Mouse (Mus musculus) liver, adult 2 months (tissue): ENCODE measurements around the gene Klf13. TPM values are rescaled to one million over a fixed set of nuclear protein-coding genes. Genes with fewer than 3 reads are reported as not detected.

Experiments
- DNase-seq: peaks from one replicate; pipeline ENCODE4 v3.0.0-alpha.2; 2011; ENCODE audit warnings: low read depth, low spot score; ENCODE audit errors: extremely low read depth
- H3K27ac ChIP-seq: fragments of 200-500 bp; replicated peaks from 2 replicates; pipeline ENCODE4 v1.5.1; 2012; ENCODE audit warnings: low read depth, mild to moderate bottlenecking, control low read depth, inconsistent platforms, low read length; ENCODE audit not compliant: insufficient read depth
- H3K27me3 ChIP-seq: fragments of 200-500 bp; 2 replicates; pipeline ENCODE4 v1.6.1; 2012; ENCODE audit warnings: mild to moderate bottlenecking, moderate library complexity, low read length, inconsistent platforms; ENCODE audit not compliant: control insufficient read depth, insufficient read depth
- H3K36me3 ChIP-seq: fragments of 200-500 bp; 2 replicates; pipeline ENCODE4 v1.6.1; 2012; ENCODE audit warnings: low read length, inconsistent platforms; ENCODE audit not compliant: control insufficient read depth, insufficient read depth
- H3K4me1 ChIP-seq: fragments of 200-500 bp; 2 replicates; pipeline ENCODE4 v1.6.1; 2011; ENCODE audit warnings: low read length; ENCODE audit not compliant: control insufficient read depth, insufficient read depth
- H3K4me3 ChIP-seq: fragments of 200-500 bp; 2 replicates; pipeline ENCODE4 v1.5.1; 2011; ENCODE audit warnings: low read depth, mild to moderate bottlenecking, control low read depth, low read length, moderate library complexity; ENCODE audit not compliant: insufficient read depth
- H3K79me2 ChIP-seq: fragments of 200-500 bp; 2 replicates; pipeline ENCODE4 v1.6.1; 2012; ENCODE audit warnings: inconsistent platforms, mild to moderate bottlenecking, low read length, moderate library complexity; ENCODE audit not compliant: control insufficient read depth, insufficient read depth
- H3K9ac ChIP-seq: fragments of 200-500 bp; 2 replicates; pipeline ENCODE4 v1.6.1; 2012; ENCODE audit warnings: low read depth, mild to moderate bottlenecking, control low read depth, inconsistent platforms, low read length
- CTCF ChIP-seq: fragments of 200-500 bp; IDR thresholded peaks from 2 replicates; pipeline ENCODE4 v1.5.1; 2011; ENCODE audit warnings: low read depth, low read length, control low read depth
- POLR2A ChIP-seq: fragments of 200-500 bp; IDR thresholded peaks from 2 replicates; pipeline ENCODE4 v1.6.1; 2011; ENCODE audit warnings: low read length, control low read depth; ENCODE audit not compliant: insufficient read depth; ENCODE audit errors: extremely low read depth
- WGBS: fragments of 180-500 bp; shearing (Covaris S2); methylation state at CpG from one replicate; pipeline ENCODE4 v1.1.7; 2018; 5-methylcytosine and 5-hydroxymethylcytosine counted together
- polyA plus RNA-seq: library from polyadenylated mRNA; depleted of rRNA; stranded (reverse); fragments of >200 nt; gene quantifications from 2 replicates; pipeline ENCODE4 v1.2.3, GENCODE M21; 2012
- total RNA-seq: library from RNA; depleted of rRNA; stranded (reverse); fragments of >200 nt; gene quantifications from 2 replicates; pipeline ENCODE4 v1.2.3, GENCODE M21; 2014

Klf13 gene
- total and polyA plus RNA-seq, 2 experiments: 14.1 to 26.4 TPM

- DNase-seq: peak; percentile 83
- no peak overlapping the region for H3K4me3 ChIP-seq
- H3K9ac ChIP-seq: peak overlapping the region; percentile 55
- peaks cover 28% of the 10 kb centered on the region; the same call in 1 of the 2 replicates for H3K79me2 ChIP-seq
- no peaks in the 10 kb centered on the region for H3K27me3 ChIP-seq
- TF ChIP-seq CTCF: no peak
- no peak for TF ChIP-seq POLR2A
- 20% methylated on average over 3 of the region's 3 CpGs for WGBS
- peak overlapping the region; percentile 92 for H3K27ac ChIP-seq
- peaks cover 34% of the 10 kb centered on the region for H3K4me1 ChIP-seq
- H3K36me3 ChIP-seq: peaks cover 3% of the 10 kb centered on the region; the same call in 1 of the 2 replicates
Measured at GRCm38 (mm10) chr7:63895223-63895622, 43.5 kb downstream of the Klf13 start.

- no peaks in the 10 kb centered on the region for H3K27me3 ChIP-seq
- peak overlapping the region; percentile 92 for H3K27ac ChIP-seq
- H3K36me3 ChIP-seq: peaks cover 6% of the 10 kb centered on the region; the same call in 1 of the 2 replicates
- H3K4me3 ChIP-seq: no peak overlapping the region
- H3K9ac ChIP-seq: no peak overlapping the region
- WGBS: 28% methylated on average over 4 of the region's 4 CpGs
- peaks cover 24% of the 10 kb centered on the region; the same call in 1 of the 2 replicates for H3K79me2 ChIP-seq
- TF ChIP-seq POLR2A (peak; percentile 36; the same call in 1 of the 2 replicates), CTCF (no peak; the same call in 1 of the 2 replicates)
- peak; percentile 93 for DNase-seq
- peaks cover 30% of the 10 kb centered on the region for H3K4me1 ChIP-seq
Measured at GRCm38 (mm10) chr7:63894662-63895061, 44.1 kb downstream of the Klf13 start.

GRCm38 (mm10) chr7:63893729-63894128, 45.0 kb downstream of the Klf13 start:
- Histone ChIP-seq H3K4me1 (peaks cover 26% of the 10 kb centered on the region), H3K36me3 (peaks cover 6% of the 10 kb centered on the region; the same call in 1 of the 2 replicates), H3K9ac (no peak overlapping the region), H3K27me3 (no peaks in the 10 kb centered on the region), H3K79me2 (peaks cover 19% of the 10 kb centered on the region; the same call in 1 of the 2 replicates), H3K4me3 (no peak overlapping the region), H3K27ac (no peak overlapping the region)
- WGBS: 91% methylated on average over 4 of the region's 4 CpGs
- TF ChIP-seq CTCF (no peak), POLR2A (no peak)
- DNase-seq: no peak

- no peaks in the 10 kb centered on the region for H3K27me3 ChIP-seq
- no peak for DNase-seq
- peaks cover 26% of the 10 kb centered on the region for H3K4me1 ChIP-seq
- no peak overlapping the region for H3K27ac ChIP-seq
- H3K79me2 ChIP-seq: peaks cover 15% of the 10 kb centered on the region; the same call in 1 of the 2 replicates
- H3K4me3 ChIP-seq: no peak overlapping the region
- H3K9ac ChIP-seq: no peak overlapping the region
- 91% methylated on average over 5 of the region's 5 CpGs for WGBS
- TF ChIP-seq POLR2A (no peak), CTCF (no peak)
- peaks cover 6% of the 10 kb centered on the region; the same call in 1 of the 2 replicates for H3K36me3 ChIP-seq
Measured at GRCm38 (mm10) chr7:63893201-63893600, 45.5 kb downstream of the Klf13 start.

GRCm38 (mm10) chr7:63891488-63892075, 47.1 kb downstream of the Klf13 start:
- H3K4me1 ChIP-seq: peaks cover 28% of the 10 kb centered on the region
- H3K4me3 ChIP-seq: no peak overlapping the region
- H3K27me3 ChIP-seq: no peaks in the 10 kb centered on the region
- H3K9ac ChIP-seq: no peak overlapping the region
- TF ChIP-seq CTCF (no peak), POLR2A (no peak)
- no peak overlapping the region for H3K27ac ChIP-seq
- no peak for DNase-seq
- 94% methylated on average over 43 of the region's 43 CpGs for WGBS
- peaks cover 6% of the 10 kb centered on the region; the same call in 1 of the 2 replicates for H3K36me3 ChIP-seq
- H3K79me2 ChIP-seq: peaks cover 13% of the 10 kb centered on the region; the same call in 1 of the 2 replicates
